29 mouse cellular contexts compared by ENCODE assay signal in genomic region chr14:77925414-77925813, GRCm38 (mm10). TPM values are rescaled to one million over a fixed set of nuclear protein-coding genes. Genes with fewer than 3 reads are reported as not detected.
A peak's percentile ranks its signal among the peaks of the same experiment; 100 is the strongest.
DNase-seq lines count a peak whose midpoint lies in the region; ATAC-seq and TF ChIP-seq lines count a peak whose summit lies in the region.
"Had no signal": no experiment of that assay in that cellular context is flagged by ENCODE, and none has a peak within 500 bp of the region (broad histone marks: within the 10 kb centered on the region; RNA-seq: fewer than 3 reads in every experiment).

No protein-coding gene starts in this region.

- H3K9ac ChIP-seq in neural tube, embryonic 13.5 days, result no peak overlapping the region
- H3K9ac ChIP-seq in neural tube, embryonic 15.5 days (replicated peaks), result no peak overlapping the region
- H3K9ac ChIP-seq in midbrain, postnatal 0 days (replicated peaks; ENCODE audit: low read length, poor library complexity, severe bottlenecking), result no peak overlapping the region
- H3K9ac ChIP-seq: embryonic facial prominence, embryonic 12.5 days; embryonic facial prominence, embryonic 15.5 days; forebrain, embryonic 15.5 days; heart, embryonic 12.5 days; heart, embryonic 15.5 days; hindbrain, embryonic 14.5 days had no signal

- no peaks in the 10 kb centered on the region for H3K27me3 ChIP-seq in neural tube, embryonic 13.5 days
- H3K27me3 ChIP-seq in neural tube, embryonic 15.5 days (replicated peaks), result no peaks in the 10 kb centered on the region
- H3K27me3 ChIP-seq in midbrain, postnatal 0 days (ENCODE audit: insufficient read depth, low read length), result no peaks in the 10 kb centered on the region
- H3K27me3 ChIP-seq: CH12.LX; embryonic facial prominence, embryonic 12.5 days; embryonic facial prominence, embryonic 15.5 days; forebrain, embryonic 15.5 days; heart, embryonic 12.5 days; heart, embryonic 15.5 days had no signal

- TF ChIP-seq CTCF in midbrain, postnatal 0 days (IDR thresholded peaks at IDR 0.05), result no peak

- H3K4me3 ChIP-seq in neural tube, embryonic 13.5 days, result no peak overlapping the region
- no peak overlapping the region for H3K4me3 ChIP-seq in neural tube, embryonic 15.5 days (replicated peaks)
- H3K4me3 ChIP-seq in midbrain, postnatal 0 days (ENCODE audit: low read depth, low read length), result no peak overlapping the region
- H3K4me3 ChIP-seq: embryonic facial prominence, embryonic 12.5 days; embryonic facial prominence, embryonic 15.5 days; forebrain, embryonic 15.5 days; gastrocnemius, adult 2 months; heart, embryonic 12.5 days; heart, embryonic 15.5 days had no signal

- H3K36me3 ChIP-seq in neural tube, embryonic 13.5 days, result no peaks in the 10 kb centered on the region
- H3K36me3 ChIP-seq in neural tube, embryonic 15.5 days, result no peaks in the 10 kb centered on the region
- H3K36me3 ChIP-seq in midbrain, postnatal 0 days (ENCODE audit: insufficient read depth, low read length), result no peaks in the 10 kb centered on the region
- H3K36me3 ChIP-seq: embryonic facial prominence, embryonic 12.5 days; embryonic facial prominence, embryonic 15.5 days; forebrain, embryonic 15.5 days; G1E; heart, embryonic 12.5 days; heart, embryonic 15.5 days had no signal

- H3K27ac ChIP-seq in neural tube, embryonic 13.5 days (replicated peaks), result no peak overlapping the region; the same call in 1 of the 2 replicates
- no peak overlapping the region for H3K27ac ChIP-seq in neural tube, embryonic 15.5 days (replicated peaks)
- no peak overlapping the region for H3K27ac ChIP-seq in midbrain, postnatal 0 days (ENCODE audit: low read depth, low read length)
- H3K27ac ChIP-seq: embryonic facial prominence, embryonic 12.5 days; embryonic facial prominence, embryonic 15.5 days; forebrain, embryonic 15.5 days; gastrocnemius, adult 2 months; heart, embryonic 15.5 days; hindbrain, embryonic 14.5 days; hindbrain, postnatal 0 days had no signal

- DNase-seq in heart, adult 11 months, result peak; percentile 57
- no peak for DNase-seq in heart, postnatal 36 days
- no peak for DNase-seq in midbrain, postnatal 0 days (ENCODE audit: low spot score)
- DNase-seq in urinary bladder, adult 18-20 months (ENCODE audit: low spot score in 2 of 2), result no peak
- DNase-seq: adrenal gland, postnatal 10 days; adrenal gland, postnatal 36 days; B cell, adult 2 months; cerebellum, adult 11 months; cerebellum, adult 2 months; cerebellum, adult 9-11 months; cerebellum, postnatal 25 days; gastrocnemius, adult 2 months; gastrocnemius, postnatal 14 days; heart, adult 18-20 months; heart, postnatal 10 days; heart, postnatal 4 days had no signal

- H3K9me3 ChIP-seq in neural tube, embryonic 13.5 days, result no peaks in the 10 kb centered on the region
- no peaks in the 10 kb centered on the region for H3K9me3 ChIP-seq in neural tube, embryonic 15.5 days (replicated peaks)
- no peaks in the 10 kb centered on the region for H3K9me3 ChIP-seq in midbrain, postnatal 0 days (ENCODE audit: low read length)
- H3K9me3 ChIP-seq: embryonic facial prominence, embryonic 12.5 days; embryonic facial prominence, embryonic 15.5 days; forebrain, embryonic 15.5 days; heart, embryonic 12.5 days; heart, embryonic 15.5 days had no signal

- ATAC-seq in neural tube, embryonic 13.5 days (ENCODE audit: low read depth), result peak; percentile 52; the same call in 1 of the 2 replicates
- ATAC-seq in neural tube, embryonic 15.5 days (ENCODE audit: low FRiP score), result no peak
- ATAC-seq in midbrain, postnatal 0 days (ENCODE audit: low FRiP score), result 0 out of 2 replicates have a peak, but pooled peaks have one; percentile 7
- ATAC-seq: forebrain, embryonic 15.5 days; hindbrain, postnatal 0 days; inflammation-experienced regulatory T-cells, adult 6 months; Patski had no signal

- H3K4me1 ChIP-seq in neural tube, embryonic 13.5 days (replicated peaks), result peaks cover 4% of the 10 kb centered on the region; the same call in 1 of the 2 replicates
- peaks cover 10% of the 10 kb centered on the region for H3K4me1 ChIP-seq in neural tube, embryonic 15.5 days
- H3K4me1 ChIP-seq in midbrain, postnatal 0 days (ENCODE audit: insufficient read depth, low read length), result no peaks in the 10 kb centered on the region
- H3K4me1 ChIP-seq: embryonic facial prominence, embryonic 12.5 days; forebrain, embryonic 15.5 days had no signal

- intact Hi-C loops in heart, postnatal 36 days (cut with DNase I), result loop anchor here (5.0 to 10.0 kb wide), 2 partner anchors 311 to 873 kb away; no protein-coding TSS in a partner anchor

- no peak overlapping the region for H3K4me2 ChIP-seq in neural tube, embryonic 13.5 days
- H3K4me2 ChIP-seq in neural tube, embryonic 15.5 days, result no peak overlapping the region
- H3K4me2 ChIP-seq in midbrain, postnatal 0 days (ENCODE audit: low read depth, low read length, poor library complexity, severe bottlenecking), result no peak overlapping the region
- H3K4me2 ChIP-seq: embryonic facial prominence, embryonic 12.5 days; embryonic facial prominence, embryonic 15.5 days; forebrain, embryonic 15.5 days; heart, embryonic 12.5 days; heart, embryonic 15.5 days; hindbrain, embryonic 14.5 days had no signal

- WGBS in neural tube, embryonic 13.5 days, result 67% methylated on average over 10 of the region's 10 CpGs
- WGBS in neural tube, embryonic 15.5 days, result 53% methylated on average over 10 of the region's 10 CpGs
- WGBS in midbrain, postnatal 0 days, result 41% methylated on average over 10 of the region's 10 CpGs

RNA-seq across cellular contexts. Expression of gene Epsti1, which starts 21.4 kb away (rescaled TPM):
- total RNA-seq in heart, postnatal 36 days (2021), result 1 to 10 TPM in 1 of 2 experiments, under 1 TPM in 1; 0.56 to 1.2 TPM
- polyA plus RNA-seq in neural tube, embryonic 13.5 days (2015; fragmentation: Nextera tagmentation; extraction: Ambion mirVana), result 0.27 and 0.41 TPM in 2 replicates
- polyA plus RNA-seq in neural tube, embryonic 15.5 days (2015; fragmentation: Nextera tagmentation; extraction: Ambion mirVana), result 0.64 and 7.3 TPM in 2 replicates
- total RNA-seq in midbrain, postnatal 0 days (2014; rRNA removed), result 1.0 and 1.7 TPM in 2 replicates
- 0.66 and 0.68 TPM in 2 replicates for polyA plus RNA-seq in midbrain, postnatal 0 days (2015; fragmentation: Nextera tagmentation; extraction: Ambion mirVana)
- total RNA-seq: G1E had no signal
- polyA plus RNA-seq: G1E, Patski had no signal

RNA-seq across cellular contexts. Expression of gene Dnajc15, which starts 50.5 kb away (rescaled TPM):
- total RNA-seq in heart, postnatal 36 days (2021), result 100 to 1,000 TPM; 271 to 297 TPM
- 82.9 TPM in 2 replicates for polyA plus RNA-seq in neural tube, embryonic 13.5 days (2015; fragmentation: Nextera tagmentation; extraction: Ambion mirVana)
- polyA plus RNA-seq in neural tube, embryonic 15.5 days (2015; fragmentation: Nextera tagmentation; extraction: Ambion mirVana), result 92.9 and 95.8 TPM in 2 replicates
- 16.0 and 21.8 TPM in 2 replicates for total RNA-seq in midbrain, postnatal 0 days (2014; rRNA removed)
- polyA plus RNA-seq in midbrain, postnatal 0 days (2015; fragmentation: Nextera tagmentation; extraction: Ambion mirVana), result 96.0 and 105 TPM in 2 replicates
